In the genomic region with DNA sequence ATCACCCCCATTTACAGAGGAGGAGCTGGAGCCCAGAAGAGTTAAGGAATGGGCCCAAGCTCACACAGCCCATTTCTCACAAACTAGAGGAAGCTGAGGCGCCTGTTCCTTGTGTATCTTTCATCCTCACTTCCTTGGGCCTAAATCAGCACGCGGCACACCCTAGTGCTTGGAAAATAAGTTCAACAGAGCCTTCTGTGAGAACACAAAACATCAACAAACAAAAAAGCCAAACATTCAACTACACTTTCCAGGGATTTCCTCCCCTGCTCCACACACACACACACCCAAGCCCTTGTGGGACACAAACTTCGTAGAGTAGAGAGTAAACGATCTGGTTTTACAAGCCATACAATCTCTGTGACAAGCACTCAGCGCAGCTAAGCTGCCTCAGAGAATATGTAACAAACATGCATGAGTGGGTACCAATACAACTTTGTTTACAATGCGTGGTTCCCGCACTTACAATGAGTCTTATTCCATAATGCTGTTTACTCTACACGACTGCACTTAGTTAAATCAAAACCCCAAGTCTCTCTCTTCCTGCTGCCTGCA, we compare ENCODE assay signal across 26 mouse cellular contexts. TPM values are rescaled to one million over a fixed set of nuclear protein-coding genes. Genes with fewer than 3 reads are reported as not detected.
DNase-seq lines count a peak whose midpoint lies in the region; ATAC-seq and TF ChIP-seq lines count a peak whose summit lies in the region.
"Had no signal": no experiment of that assay in that cellular context is flagged by ENCODE, and none has a peak within 500 bp of the region (broad histone marks: within the 10 kb centered on the region; RNA-seq: fewer than 3 reads in every experiment).

No protein-coding gene starts in this region.

- H3K27ac ChIP-seq in kidney, embryonic 15.5 days, result peak overlapping the region; percentile 34; the same call in 1 of the 2 replicates
- H3K27ac ChIP-seq in midbrain, embryonic 11.5 days (ENCODE audit: low read depth, low read length), result no peak overlapping the region
- no peak overlapping the region for H3K27ac ChIP-seq in midbrain, postnatal 0 days (ENCODE audit: low read depth, low read length)
- peak overlapping the region; percentile 23; the same call in 1 of the 2 replicates for H3K27ac ChIP-seq in stomach, embryonic 15.5 days
- H3K27ac ChIP-seq: forebrain, embryonic 13.5 days; layer of hippocampus, adult 2 months; limb, embryonic 13.5 days; liver, embryonic 13.5 days; macrophage; neural tube, embryonic 15.5 days had no signal

- no peak for ATAC-seq in kidney, embryonic 15.5 days (replicated peaks; ENCODE audit: low FRiP score)
- ATAC-seq in midbrain, embryonic 11.5 days (ENCODE audit: low FRiP score), result no peak
- no peak for ATAC-seq in midbrain, postnatal 0 days (ENCODE audit: low FRiP score)
- no peak for ATAC-seq in stomach, embryonic 15.5 days (ENCODE audit: insufficient read depth, low FRiP score, low read depth)
- ATAC-seq: forebrain, embryonic 13.5 days; hindbrain, embryonic 16.5 days had no signal

- DNase-seq in kidney, postnatal 4 days, result no peak
- peak; percentile 41 for DNase-seq in midbrain, embryonic 11.5 days (ENCODE audit: low spot score, missing footprints)
- no peak for DNase-seq in midbrain, postnatal 0 days (ENCODE audit: low spot score)
- no peak for DNase-seq in layer of hippocampus, adult 9-10 months (ENCODE audit: low spot score)
- DNase-seq: adrenal gland, postnatal 36 days; B cell, adult 2 months; cerebellum, adult 18-20 months; cerebellum, postnatal 10 days; gastrocnemius, postnatal 14 days; heart, postnatal 14 days; liver, embryonic 13.5 days; lung, adult 18-20 months; midbrain, embryonic 14.5 days; retina, postnatal 1 day; right cerebral cortex, postnatal 14 days; thymus, adult 2 months; thymus, postnatal 36 days had no signal

- H3K27me3 ChIP-seq in kidney, embryonic 15.5 days, result peaks cover 7% of the 10 kb centered on the region; the same call in 1 of the 2 replicates
- peaks cover 14% of the 10 kb centered on the region for H3K27me3 ChIP-seq in midbrain, embryonic 11.5 days (ENCODE audit: control insufficient read depth, insufficient read depth, low read length)
- no peaks in the 10 kb centered on the region for H3K27me3 ChIP-seq in midbrain, postnatal 0 days (ENCODE audit: insufficient read depth, low read length)
- H3K27me3 ChIP-seq in stomach, embryonic 15.5 days (replicated peaks), result 0 out of 2 replicates have a peak, but pooled peaks cover 2% of the 10 kb centered on the region

- no peak for TF ChIP-seq CTCF in midbrain, postnatal 0 days (IDR thresholded peaks at IDR 0.05)

- H3K36me3 ChIP-seq in kidney, embryonic 15.5 days, result no peaks in the 10 kb centered on the region
- no peaks in the 10 kb centered on the region for H3K36me3 ChIP-seq in midbrain, embryonic 11.5 days (ENCODE audit: control insufficient read depth, insufficient read depth, low read length)
- H3K36me3 ChIP-seq in midbrain, postnatal 0 days (ENCODE audit: insufficient read depth, low read length), result no peaks in the 10 kb centered on the region
- no peaks in the 10 kb centered on the region for H3K36me3 ChIP-seq in stomach, embryonic 15.5 days
- H3K36me3 ChIP-seq: limb, embryonic 13.5 days; liver, embryonic 13.5 days; neural tube, embryonic 15.5 days had no signal

- H3K9me3 ChIP-seq in kidney, embryonic 15.5 days (replicated peaks), result no peaks in the 10 kb centered on the region
- no peaks in the 10 kb centered on the region for H3K9me3 ChIP-seq in midbrain, embryonic 11.5 days (ENCODE audit: control insufficient read depth, low read length)
- no peaks in the 10 kb centered on the region for H3K9me3 ChIP-seq in midbrain, postnatal 0 days (ENCODE audit: low read length)
- H3K9me3 ChIP-seq in stomach, embryonic 15.5 days, result no peaks in the 10 kb centered on the region
- H3K9me3 ChIP-seq: forebrain, embryonic 13.5 days; limb, embryonic 13.5 days; liver, embryonic 13.5 days; neural tube, embryonic 15.5 days had no signal

- no peak overlapping the region for H3K4me3 ChIP-seq in kidney, embryonic 15.5 days (replicated peaks)
- H3K4me3 ChIP-seq in midbrain, embryonic 11.5 days (ENCODE audit: low read depth, low read length), result no peak overlapping the region
- H3K4me3 ChIP-seq in midbrain, postnatal 0 days (ENCODE audit: low read depth, low read length), result no peak overlapping the region
- no peak overlapping the region for H3K4me3 ChIP-seq in stomach, embryonic 15.5 days (replicated peaks)
- H3K4me3 ChIP-seq: erythroblast, embryonic 14.5 days; forebrain, embryonic 13.5 days; layer of hippocampus, adult 2 months; limb, embryonic 13.5 days; liver, embryonic 13.5 days; neural tube, embryonic 15.5 days had no signal

- no peak overlapping the region for H3K9ac ChIP-seq in kidney, embryonic 15.5 days
- H3K9ac ChIP-seq in midbrain, embryonic 11.5 days (ENCODE audit: low read length), result no peak overlapping the region
- H3K9ac ChIP-seq in midbrain, postnatal 0 days (replicated peaks; ENCODE audit: low read length, poor library complexity, severe bottlenecking), result no peak overlapping the region
- H3K9ac ChIP-seq in stomach, embryonic 15.5 days, result no peak overlapping the region
- H3K9ac ChIP-seq: forebrain, embryonic 13.5 days; limb, embryonic 13.5 days; liver, embryonic 13.5 days; neural tube, embryonic 15.5 days had no signal

- WGBS in kidney, embryonic 15.5 days, result 77% methylated on average over 9 of the region's 9 CpGs
- WGBS in midbrain, embryonic 11.5 days, result 64% methylated on average over 9 of the region's 9 CpGs
- WGBS in midbrain, postnatal 0 days, result 72% methylated on average over 9 of the region's 9 CpGs
- 69% methylated on average over 9 of the region's 9 CpGs for WGBS in stomach, embryonic 15.5 days

- H3K4me1 ChIP-seq in kidney, embryonic 15.5 days, result peaks cover 54% of the 10 kb centered on the region
- H3K4me1 ChIP-seq in midbrain, embryonic 11.5 days (ENCODE audit: control insufficient read depth, insufficient read depth, low read length), result no peaks in the 10 kb centered on the region
- H3K4me1 ChIP-seq in midbrain, postnatal 0 days (ENCODE audit: insufficient read depth, low read length), result peaks cover 4% of the 10 kb centered on the region; the same call in 1 of the 2 replicates
- peaks cover 8% of the 10 kb centered on the region for H3K4me1 ChIP-seq in stomach, embryonic 15.5 days

- no peak overlapping the region for H3K4me2 ChIP-seq in kidney, embryonic 15.5 days
- H3K4me2 ChIP-seq in midbrain, embryonic 11.5 days, result no peak overlapping the region
- H3K4me2 ChIP-seq in midbrain, postnatal 0 days (ENCODE audit: low read depth, low read length, poor library complexity, severe bottlenecking), result no peak overlapping the region
- H3K4me2 ChIP-seq in stomach, embryonic 15.5 days, result no peak overlapping the region
- H3K4me2 ChIP-seq: forebrain, embryonic 13.5 days; limb, embryonic 13.5 days; liver, embryonic 13.5 days; neural tube, embryonic 15.5 days had no signal

RNA-seq across cellular contexts. Expression of a gene that starts 5.7 kb away (rescaled TPM):
- polyA plus RNA-seq in kidney, embryonic 15.5 days (2015; fragmentation: Nextera tagmentation; extraction: Ambion mirVana), result 9.6 and 12.7 TPM in 2 replicates
- 15.0 and 19.8 TPM in 2 replicates for polyA plus RNA-seq in midbrain, embryonic 11.5 days (2014; fragmentation: Nextera tagmentation; extraction: Ambion mirVana)
- 64.1 and 88.3 TPM in 2 replicates for total RNA-seq in midbrain, postnatal 0 days (2014; rRNA removed)
- polyA plus RNA-seq in midbrain, postnatal 0 days (2015; fragmentation: Nextera tagmentation; extraction: Ambion mirVana), result 29.1 and 35.6 TPM in 2 replicates
- 16.7 and 17.0 TPM in 2 replicates for polyA plus RNA-seq in stomach, embryonic 15.5 days (2015; fragmentation: Nextera tagmentation; extraction: Ambion mirVana)

Comparison
In these comparisons a context has a peak if more than half of its experiments do, and no peak if none do; other contexts are left out.
1. H3K27ac ChIP-seq: peak in kidney, embryonic 15.5 days (single experiment) and stomach, embryonic 15.5 days (single experiment); none in midbrain, embryonic 11.5 days (single experiment) and midbrain, postnatal 0 days (single experiment).